Mouse (Mus musculus) hindbrain, embryonic 16.5 days (tissue): ENCODE data around the gene Prss47. TPM values are rescaled to one million over a fixed set of nuclear protein-coding genes. Genes with fewer than 3 reads are reported as not detected.

Source experiments
- ATAC-seq: fragments of 200-750 bp; cut with Nextera tagmentation; 2 replicates; pipeline ENCODE4 v1.8.0; 2017; ENCODE audit warnings: moderate TSS enrichment, moderate library complexity
- H3K27ac ChIP-seq: fragments of 300-500 bp; sonication (generic); 2 replicates; pipeline ENCODE4 v1.5.1; 2014; ENCODE audit warnings: low read depth, mild to moderate bottlenecking, control low read depth, low read length, moderate library complexity
- H3K27me3 ChIP-seq: fragments of 300-500 bp; sonication (generic); replicated peaks from 2 replicates; pipeline ENCODE4 v1.6.1; 2014; ENCODE audit warnings: low read length; ENCODE audit not compliant: control insufficient read depth, insufficient read depth
- H3K36me3 ChIP-seq: fragments of 300-500 bp; sonication (generic); 2 replicates; pipeline ENCODE4 v1.6.1; 2014; ENCODE audit warnings: mild to moderate bottlenecking, low read length, moderate library complexity, mixed read lengths; ENCODE audit not compliant: control insufficient read depth, insufficient read depth
- H3K4me1 ChIP-seq: fragments of 300-500 bp; sonication (generic); 2 replicates; pipeline ENCODE4 v1.6.1; 2014; ENCODE audit warnings: low read depth, low read length; ENCODE audit not compliant: control insufficient read depth, insufficient read depth
- H3K4me2 ChIP-seq: fragments of 300-500 bp; sonication (generic); 2 replicates; pipeline ENCODE4 v1.6.1; 2014; ENCODE audit warnings: mild to moderate bottlenecking, low read length, control low read depth, moderate library complexity
- H3K4me3 ChIP-seq: fragments of 300-500 bp; sonication (generic); 2 replicates; pipeline ENCODE4 v1.5.1; 2014; ENCODE audit warnings: mild to moderate bottlenecking, low read length, control low read depth, moderate library complexity
- H3K9ac ChIP-seq: fragments of 300-500 bp; sonication (generic); 2 replicates; pipeline ENCODE4 v1.6.1; 2014; ENCODE audit warnings: low read depth, mild to moderate bottlenecking, control low read depth, low read length, moderate library complexity
- H3K9me3 ChIP-seq: fragments of 300-500 bp; sonication (generic); 2 replicates; pipeline ENCODE4 v1.6.1; 2014; ENCODE audit warnings: mild to moderate bottlenecking, low read length, moderate library complexity; ENCODE audit not compliant: control insufficient read depth
- WGBS: fragments of 180-500 bp; shearing (Covaris S2); extraction: QIAGEN DNeasy Blood & Tissue Kit; methylation state at CpG from one replicate; pipeline ENCODE4 v1.1.7; 2014; 5-methylcytosine and 5-hydroxymethylcytosine counted together
- polyA plus RNA-seq: library from polyadenylated mRNA; unstranded; fragments of >200 nt; fragmentation: Nextera tagmentation; extraction: Ambion mirVana; gene quantifications from 2 replicates; pipeline ENCODE4 v1.2.1, GENCODE M21; 2015

Prss47 gene
- polyA plus RNA-seq, 1 experiment from 2014 or later, result not detected

- H3K4me1 ChIP-seq, result no peaks in the 10 kb centered on the region
- H3K4me2 ChIP-seq, result no peak overlapping the region
- H3K9me3 ChIP-seq, result no peaks in the 10 kb centered on the region
- WGBS, result 70% methylated on average over 1 of the region's 1 CpGs
- ATAC-seq, result no peak
- no peaks in the 10 kb centered on the region for H3K36me3 ChIP-seq
- H3K4me3 ChIP-seq, result no peak overlapping the region
- no peak overlapping the region for H3K9ac ChIP-seq
- no peak overlapping the region for H3K27ac ChIP-seq
- no peaks in the 10 kb centered on the region for H3K27me3 ChIP-seq
These were observed 44.6 kb downstream of the Prss47 start for GRCm38 (mm10) chr13:65007971-65008370.

GRCm38 (mm10) chr13:65006760-65007159, 45.8 kb downstream of the Prss47 start:
- H3K9me3 ChIP-seq, result no peaks in the 10 kb centered on the region
- no peaks in the 10 kb centered on the region for H3K36me3 ChIP-seq
- 84% methylated on average over 1 of the region's 1 CpGs for WGBS
- ATAC-seq, result no peak
- H3K9ac ChIP-seq, result no peak overlapping the region
- no peak overlapping the region for H3K4me3 ChIP-seq
- no peaks in the 10 kb centered on the region for H3K4me1 ChIP-seq
- H3K27me3 ChIP-seq, result no peaks in the 10 kb centered on the region
- no peak overlapping the region for H3K27ac ChIP-seq
- no peak overlapping the region for H3K4me2 ChIP-seq

- no peak overlapping the region for H3K27ac ChIP-seq
- no peak for ATAC-seq
- H3K27me3 ChIP-seq, result no peaks in the 10 kb centered on the region
- no peaks in the 10 kb centered on the region for H3K36me3 ChIP-seq
- no peaks in the 10 kb centered on the region for H3K9me3 ChIP-seq
- no peak overlapping the region for H3K4me2 ChIP-seq
- H3K9ac ChIP-seq, result no peak overlapping the region
- no peak overlapping the region for H3K4me3 ChIP-seq
- H3K4me1 ChIP-seq, result no peaks in the 10 kb centered on the region
These were observed 47.1 kb downstream of the Prss47 start for GRCm38 (mm10) chr13:65005414-65005813.

Other genes with a start within 250 kb of the Prss47 start
- gene Cntnap3, start 148.8 kb downstream of the Prss47 start, polyA plus RNA-seq, result 0.98 and 1.2 TPM in 2 replicates
- gene Spata31, start 135.4 kb downstream of the Prss47 start, polyA plus RNA-seq, result not detected in 2 replicates
- gene Spata31d1c, start 19.7 kb downstream of the Prss47 start, polyA plus RNA-seq, result not detected in 2 replicates
- gene Mfsd14b, start 60.2 kb upstream of the Prss47 start, polyA plus RNA-seq, result 28.9 and 32.4 TPM in 2 replicates
- gene Olfr465-ps1, start 85.3 kb upstream of the Prss47 start, polyA plus RNA-seq, result not detected in 2 replicates
- not detected in 2 replicates for gene Olfr466, start 97.5 kb upstream of the Prss47 start, polyA plus RNA-seq
- gene Nlrp4f, start 153.2 kb upstream of the Prss47 start, polyA plus RNA-seq, result not detected in 2 replicates
- 0.43 and 0.74 TPM in 2 replicates for gene Gm10775, start 206.8 kb upstream of the Prss47 start, polyA plus RNA-seq
- gene Zfp369, start 226.1 kb upstream of the Prss47 start, polyA plus RNA-seq, result 13.2 and 14.0 TPM in 2 replicates